Mouse (Mus musculus): ENCODE results near the gene Wdr78.

Gene Wdr78

DNA sequence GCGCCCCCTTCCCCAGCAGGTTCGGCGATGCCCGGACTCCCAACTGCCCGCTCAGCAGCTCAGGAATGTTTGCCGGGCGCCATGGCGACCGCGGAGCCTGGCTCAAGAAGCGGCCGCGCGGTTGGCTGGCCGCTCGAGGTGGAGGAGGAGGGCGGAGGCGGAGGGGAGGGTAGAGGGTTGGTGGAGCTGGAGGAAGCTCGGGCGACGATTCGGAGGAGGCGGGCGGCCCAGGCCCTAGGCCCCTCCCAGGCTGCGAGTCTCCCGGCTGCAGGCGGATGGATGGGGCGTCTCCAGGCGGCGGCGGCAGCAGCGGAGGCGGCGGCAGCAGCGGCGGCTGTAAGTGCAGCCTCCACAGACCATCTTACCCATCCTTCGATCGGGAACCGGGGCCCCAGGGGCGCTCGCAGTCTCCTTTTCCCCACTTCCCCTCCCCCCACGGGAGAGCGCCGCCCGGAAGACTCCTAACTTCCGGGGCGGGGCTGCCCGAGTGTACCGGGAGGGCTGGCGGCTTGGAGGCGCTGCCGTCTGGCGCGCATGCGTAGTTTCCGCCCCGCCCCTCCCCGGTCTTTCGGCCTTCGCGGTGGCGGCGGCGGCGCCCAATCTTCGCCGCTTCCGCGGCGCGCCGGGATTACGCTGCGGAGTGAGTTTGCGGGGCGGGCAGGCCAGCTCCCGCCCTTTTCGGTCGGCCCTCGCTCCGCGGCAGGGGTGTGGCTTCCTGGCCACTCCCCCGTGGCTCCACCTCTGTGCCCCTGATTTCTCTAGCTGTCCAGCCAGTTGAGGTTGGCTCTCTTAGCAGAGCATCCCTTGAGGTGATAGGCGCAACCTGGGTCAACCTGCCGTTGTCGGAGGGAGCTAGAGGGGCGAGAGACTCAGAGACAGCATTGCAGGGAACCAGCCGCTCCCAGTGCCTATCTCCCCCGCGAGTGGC, at the start of gene Wdr78, which contains the start of gene Mier1:
Gene Wdr78 (minus strand): TSS at position 372 of the 928 bp plus-strand sequence.
Gene Mier1 (plus strand): TSS at position 207 of the 928 bp plus-strand sequence.
- in situ Hi-C loops (cut with MboI; ENCODE audit: unreplicated experiment in 2 of 2), result loop anchor here in 1 of 2 experiments (25.0 kb wide), 2 partner anchors 1477 to 1927 kb away; partner anchors contain the start of gene Leprot

DNA sequence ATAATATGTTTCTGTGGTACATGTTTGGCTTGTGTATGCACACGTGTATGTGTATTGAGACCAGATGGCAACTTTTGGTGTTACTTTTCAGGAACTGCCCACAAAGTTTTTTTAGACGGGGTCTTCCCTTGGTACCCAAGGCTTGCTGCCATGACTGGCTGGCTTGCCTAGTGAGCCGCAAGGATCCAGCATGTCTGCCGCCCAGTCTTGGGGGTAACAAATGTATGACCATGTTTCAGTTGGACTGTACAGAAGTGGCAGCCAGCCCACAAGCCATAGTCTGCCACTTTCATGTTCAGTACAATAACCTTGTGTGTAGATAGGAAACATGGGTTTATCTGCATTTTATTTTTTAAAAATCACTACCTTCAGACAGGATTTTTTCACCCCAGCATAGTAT, 44.4 kb upstream of the Wdr78 start:
- in situ Hi-C loops (cut with MboI; ENCODE audit: unreplicated experiment in 2 of 2), result no loop called here

DNA sequence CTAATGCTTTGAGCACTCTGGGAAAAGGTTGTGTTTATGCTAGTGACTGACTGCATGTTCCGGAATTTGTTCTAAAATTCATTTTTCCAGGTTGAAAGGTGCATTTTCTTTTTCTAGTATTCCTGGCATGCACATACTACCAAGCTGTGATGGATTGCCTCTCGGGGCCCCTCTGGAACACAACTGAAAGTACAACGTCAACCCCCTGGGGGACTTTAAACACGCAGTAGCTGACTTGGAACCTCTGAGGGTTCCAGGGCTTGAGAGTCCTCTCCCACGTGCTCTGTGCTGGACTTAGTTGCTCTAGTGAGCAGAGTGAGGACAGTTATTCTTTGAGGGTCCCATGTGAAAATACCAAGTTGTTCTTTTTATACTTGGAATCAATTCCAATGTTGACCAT, 37.6 kb upstream of the Wdr78 start:
- in situ Hi-C loops (cut with MboI; ENCODE audit: unreplicated experiment in 2 of 2), result no loop called here

DNA sequence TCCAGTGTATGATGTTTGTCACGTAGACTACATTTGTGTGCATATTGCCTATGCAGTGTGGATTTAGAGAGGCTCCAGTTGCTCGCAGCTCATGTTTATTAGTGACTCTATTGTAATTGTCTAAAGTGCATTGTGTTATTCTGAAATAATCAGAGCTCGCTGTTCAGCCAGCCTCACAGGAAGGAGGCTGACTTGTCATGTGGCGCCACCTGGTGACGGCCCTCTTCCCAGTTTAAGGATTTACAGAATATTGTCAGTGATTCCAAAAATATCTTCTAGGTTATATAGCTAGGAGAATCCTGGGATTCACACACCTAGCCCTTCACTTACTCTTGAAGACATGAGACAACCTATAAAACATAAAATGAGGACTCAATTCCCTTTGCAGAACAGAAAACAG, 32.0 kb upstream of the Wdr78 start:
- in situ Hi-C loops (cut with MboI; ENCODE audit: unreplicated experiment in 2 of 2), result loop anchor here (5.0 to 25.0 kb wide), 7 partner anchors 159 to 922 kb away; no protein-coding TSS in a partner anchor

DNA sequence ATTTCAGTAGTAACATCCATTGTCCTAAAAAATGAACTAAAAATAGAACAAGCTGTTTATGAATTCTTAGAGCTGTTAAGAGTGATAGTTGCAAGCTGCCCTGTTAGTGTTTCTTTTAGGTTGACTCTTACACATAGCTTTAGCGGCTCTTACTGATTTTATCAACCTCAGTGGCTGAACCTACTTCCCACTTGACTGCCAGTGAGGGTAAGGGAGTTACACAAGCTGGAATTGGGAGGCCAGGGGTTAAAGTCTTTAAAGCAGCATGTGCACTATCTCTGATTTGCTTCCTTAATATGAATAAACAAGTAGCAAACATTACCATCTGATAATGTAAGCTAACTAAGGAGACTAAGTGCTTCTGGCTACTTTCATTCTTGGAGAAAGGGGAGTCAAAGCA, 22.6 kb upstream of the Wdr78 start:
- in situ Hi-C loops (cut with MboI; ENCODE audit: unreplicated experiment in 2 of 2), result loop anchor here (25.0 kb wide), 2 partner anchors 475 to 550 kb away; no protein-coding TSS in a partner anchor

DNA sequence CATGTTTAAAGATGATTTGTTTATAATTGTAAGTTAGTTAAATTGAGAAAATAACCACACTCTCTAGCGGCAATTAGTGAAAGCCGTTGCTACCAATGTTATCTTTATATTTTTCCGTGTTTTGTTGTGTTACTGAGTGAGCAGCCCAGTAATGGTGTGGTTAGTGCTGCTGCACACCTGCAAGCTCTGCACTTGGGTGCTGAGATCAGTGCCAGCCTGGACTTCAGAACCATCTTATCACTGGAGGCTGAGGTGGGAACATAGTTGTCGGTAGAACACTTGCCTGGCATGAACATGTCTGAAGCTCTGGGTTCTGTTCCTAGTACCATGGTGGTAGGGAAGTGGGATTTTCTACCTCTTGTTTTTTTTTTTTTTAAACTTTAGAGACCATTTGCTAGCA, 12.2 kb upstream of the Wdr78 start:
- in situ Hi-C loops (cut with MboI; ENCODE audit: unreplicated experiment in 2 of 2), result loop anchor here (10.0 to 25.0 kb wide), 3 partner anchors 464 to 622 kb away; no protein-coding TSS in a partner anchor

DNA sequence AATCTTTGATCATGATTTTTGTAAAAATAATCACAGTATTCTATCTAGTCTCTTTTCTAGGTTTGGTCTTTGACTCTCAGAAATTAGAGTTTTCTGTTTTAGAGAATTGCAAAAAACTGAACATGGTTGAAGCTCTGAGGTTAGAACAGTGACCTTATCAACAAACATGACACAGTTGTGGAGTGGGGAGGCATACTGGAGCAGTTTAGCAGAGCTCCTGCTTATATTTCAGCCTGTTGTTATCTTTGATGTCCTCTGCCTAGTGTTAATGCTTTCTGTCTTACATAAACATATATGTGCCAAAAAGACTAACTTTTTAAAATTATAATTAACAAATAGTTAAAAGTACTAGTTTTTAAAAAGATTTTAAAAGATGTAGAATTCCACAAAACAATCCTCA, 9.3 kb upstream of the Wdr78 start:
- in situ Hi-C loops (cut with MboI; ENCODE audit: unreplicated experiment in 2 of 2), result loop anchor here in 1 of 2 experiments (10.0 to 25.0 kb wide), 3 partner anchors 619 to 1936 kb away; partner anchors contain the start of gene Leprot

DNA sequence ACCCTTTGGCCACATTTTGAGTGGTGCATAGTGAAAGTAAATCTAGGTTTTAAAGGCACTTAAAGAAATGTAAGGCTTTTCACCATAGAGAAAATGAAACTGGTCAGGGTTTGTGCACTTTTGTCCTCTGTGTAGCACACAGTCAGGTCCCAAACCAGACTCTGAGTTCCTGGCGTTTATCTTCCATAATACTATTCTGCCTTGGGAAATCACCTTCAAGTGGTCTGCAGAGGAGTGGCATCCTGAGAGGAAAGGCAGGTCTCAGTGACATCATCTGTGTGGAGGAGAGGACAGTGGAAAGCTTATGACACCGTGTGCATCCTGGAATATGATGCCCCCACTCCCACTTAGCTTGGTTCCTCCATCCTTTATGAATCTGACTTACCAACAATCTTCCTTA, 8.7 kb upstream of the Wdr78 start:
- in situ Hi-C loops (cut with MboI; ENCODE audit: unreplicated experiment in 2 of 2), result loop anchor here in 1 of 2 experiments (10.0 to 25.0 kb wide), 3 partner anchors 618 to 1936 kb away; partner anchors contain the start of gene Leprot

DNA sequence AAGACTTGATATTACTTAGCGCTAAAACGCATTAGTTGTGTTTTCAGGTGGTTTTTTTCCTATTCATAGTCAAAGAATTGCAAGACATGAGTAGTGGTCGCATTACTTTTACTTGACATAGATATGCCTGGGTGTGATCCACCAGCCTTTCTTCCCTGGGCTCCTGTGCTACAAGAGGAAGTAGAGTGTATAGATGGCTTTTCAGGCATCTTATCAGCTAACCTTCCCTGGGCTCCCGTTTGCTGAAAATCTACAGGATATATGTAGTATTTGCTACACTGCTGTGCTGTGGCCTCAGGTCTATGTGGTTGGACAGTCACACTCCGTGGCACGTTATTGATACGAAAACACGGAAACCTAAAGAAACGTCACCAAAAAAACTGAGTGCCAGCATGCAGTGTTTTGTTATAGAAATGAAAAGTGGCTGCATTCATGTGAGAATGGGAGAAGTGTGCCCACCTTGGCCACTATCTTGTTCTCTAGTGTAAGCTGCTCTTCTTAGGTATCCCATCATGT, 6.6 kb upstream of the Wdr78 start:
- in situ Hi-C loops (cut with MboI; ENCODE audit: unreplicated experiment in 2 of 2), result loop anchor here in 1 of 2 experiments (10.0 to 25.0 kb wide), 3 partner anchors 616 to 1934 kb away; partner anchors contain the start of gene Leprot

DNA sequence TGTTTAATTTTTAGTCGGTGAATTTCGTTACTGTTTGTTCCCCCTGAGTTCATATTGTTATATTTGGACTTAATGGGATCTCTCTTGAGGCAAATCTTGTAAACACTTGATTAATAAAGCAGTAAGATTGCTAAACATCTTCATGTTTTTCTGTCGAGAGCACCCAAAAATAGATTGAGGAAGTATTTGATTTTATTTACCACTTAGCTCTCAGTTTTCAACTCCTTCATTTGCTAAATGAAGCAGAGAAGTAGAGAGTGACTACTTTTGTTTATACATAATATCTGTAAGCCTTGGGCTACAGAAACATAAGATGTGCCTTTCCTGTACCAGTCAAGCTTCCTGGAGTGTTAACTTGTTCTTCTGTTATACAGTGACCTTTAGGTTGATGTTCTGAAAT, 6.0 kb upstream of the Wdr78 start:
- in situ Hi-C loops (cut with MboI; ENCODE audit: unreplicated experiment in 2 of 2), result loop anchor here in 1 of 2 experiments (10.0 to 25.0 kb wide), 3 partner anchors 616 to 1933 kb away; partner anchors contain the start of gene Leprot

DNA sequence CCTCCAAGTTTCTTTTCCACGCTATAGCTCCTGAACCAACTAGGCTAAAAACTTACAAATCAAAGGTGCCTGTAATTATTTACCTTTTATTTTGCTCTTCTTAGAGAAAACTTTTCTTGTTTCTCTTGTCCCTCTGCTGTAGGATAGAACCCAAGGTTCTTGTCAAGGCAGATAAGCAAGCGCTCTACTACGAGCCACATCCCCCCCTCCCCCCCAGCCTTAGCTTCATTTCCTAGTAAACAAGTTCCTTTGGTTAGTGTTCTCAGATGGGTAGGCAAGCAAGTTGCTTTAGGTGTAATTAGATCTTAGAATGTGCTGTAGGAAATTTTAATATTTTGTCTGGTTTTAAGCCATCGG, 5.7 kb upstream of the Wdr78 start:
- in situ Hi-C loops (cut with MboI; ENCODE audit: unreplicated experiment in 2 of 2), result loop anchor here in 1 of 2 experiments (10.0 to 25.0 kb wide), 3 partner anchors 615 to 1933 kb away; partner anchors contain the start of gene Leprot

DNA sequence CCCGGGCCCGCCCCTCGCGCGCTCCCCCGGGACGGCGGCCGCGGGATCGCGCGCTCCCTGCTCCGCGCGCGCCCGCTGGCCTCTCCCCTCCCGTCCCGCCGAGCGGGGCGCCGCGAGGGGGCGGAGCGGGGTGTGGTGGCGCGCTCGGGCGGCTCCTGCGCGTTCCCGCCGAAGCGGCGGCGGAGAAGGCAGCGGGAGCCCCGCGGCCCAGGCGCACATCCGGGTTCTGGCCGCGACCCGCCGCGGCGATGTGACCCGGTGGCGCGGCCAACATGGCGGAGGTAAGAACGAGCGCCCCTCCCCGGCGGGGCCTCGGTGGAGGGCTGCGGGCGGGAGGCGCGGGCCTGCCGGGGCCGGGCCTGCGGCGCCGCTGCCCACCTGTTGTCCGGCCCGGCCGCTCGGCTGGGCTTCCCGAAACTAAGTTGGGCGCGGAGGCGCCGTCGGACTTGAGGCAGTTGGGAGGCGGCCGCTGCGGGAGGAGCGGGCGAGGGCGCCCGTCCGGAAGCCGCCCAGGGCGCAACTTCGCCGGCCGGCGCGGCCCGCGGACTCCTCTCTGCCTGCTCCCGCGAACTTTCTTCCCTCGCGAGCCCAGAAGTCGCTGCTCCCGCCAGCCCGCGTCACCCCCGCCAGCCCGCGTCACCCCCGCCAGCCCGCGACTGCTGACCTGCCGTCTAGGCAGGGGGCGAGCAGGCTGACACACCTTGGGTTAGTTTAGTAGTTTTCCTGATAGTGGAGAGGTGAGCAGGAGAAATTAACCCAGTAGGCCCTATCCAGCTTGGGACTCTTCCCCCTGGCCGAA, 5.1 kb upstream of the Wdr78 start:
- in situ Hi-C loops (cut with MboI; ENCODE audit: unreplicated experiment in 2 of 2), result loop anchor here in 1 of 2 experiments (10.0 to 25.0 kb wide), 3 partner anchors 615 to 1932 kb away; partner anchors contain the start of gene Leprot

DNA sequence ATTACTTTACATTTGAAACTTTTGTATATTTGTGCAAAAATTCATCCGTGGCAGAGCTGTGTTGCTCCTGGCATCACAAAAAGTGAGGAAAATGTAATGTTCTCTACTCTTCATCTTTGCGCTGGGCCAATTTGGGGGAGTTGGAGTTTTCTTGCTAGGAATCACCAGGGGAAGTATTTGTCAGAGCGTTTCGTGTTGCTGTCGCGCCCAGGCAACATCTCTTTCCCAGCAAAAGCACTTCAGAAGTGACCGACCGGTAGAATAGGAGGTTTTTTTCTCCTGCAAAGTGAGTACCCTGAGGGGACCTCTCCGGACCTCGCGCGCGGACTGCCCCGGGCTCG, 4.5 kb upstream of the Wdr78 start:
- in situ Hi-C loops (cut with MboI; ENCODE audit: unreplicated experiment in 2 of 2), result loop anchor here in 1 of 2 experiments (25.0 kb wide), 2 partner anchors 1482 to 1932 kb away; partner anchors contain the start of gene Leprot

DNA sequence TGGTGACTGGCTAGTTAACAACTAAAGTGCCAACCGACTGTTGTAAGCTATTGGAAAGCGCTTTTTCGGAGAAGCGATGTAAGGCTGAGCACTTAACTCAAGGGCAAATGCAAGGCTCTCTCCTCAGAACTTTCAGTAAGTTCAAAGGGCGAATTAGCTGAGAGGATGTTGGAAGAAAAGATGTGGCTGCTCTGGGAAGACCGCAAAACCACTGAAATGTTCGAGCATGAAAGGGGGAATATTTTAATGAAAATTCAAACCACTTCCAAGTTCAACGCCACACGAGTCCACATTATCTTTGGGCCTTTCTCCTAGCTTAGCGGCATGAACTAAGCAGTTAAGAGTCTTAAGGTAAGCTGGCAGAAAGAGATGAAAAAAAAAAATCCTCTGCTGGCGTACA, 953 bp downstream of the Wdr78 start:
- in situ Hi-C loops (cut with MboI; ENCODE audit: unreplicated experiment in 2 of 2), result loop anchor here in 1 of 2 experiments (25.0 kb wide), 2 partner anchors 1476 to 1926 kb away; partner anchors contain the start of gene Leprot

DNA sequence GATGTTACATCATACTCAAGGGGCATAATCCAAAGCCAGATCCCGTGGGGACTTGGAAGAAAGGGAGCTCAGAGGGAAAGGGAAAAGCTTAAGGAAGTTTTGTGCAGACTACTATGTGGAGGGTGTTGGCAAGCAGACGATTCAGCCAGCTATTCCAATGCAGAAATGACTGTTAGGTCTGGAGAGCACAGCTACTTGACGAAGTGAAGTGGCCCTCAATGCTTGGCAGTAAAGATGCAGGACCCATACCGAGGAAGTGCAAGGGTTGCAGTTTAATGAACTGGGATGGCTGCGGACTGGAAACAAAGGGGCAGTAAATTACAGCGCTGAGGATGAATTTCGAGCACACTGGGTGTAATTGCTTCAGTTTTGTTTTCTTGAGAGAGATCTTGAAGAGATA, 1.7 kb downstream of the Wdr78 start:
- in situ Hi-C loops (cut with MboI; ENCODE audit: unreplicated experiment in 2 of 2), result loop anchor here in 1 of 2 experiments (25.0 kb wide), 2 partner anchors 1475 to 1925 kb away; partner anchors contain the start of gene Leprot

DNA sequence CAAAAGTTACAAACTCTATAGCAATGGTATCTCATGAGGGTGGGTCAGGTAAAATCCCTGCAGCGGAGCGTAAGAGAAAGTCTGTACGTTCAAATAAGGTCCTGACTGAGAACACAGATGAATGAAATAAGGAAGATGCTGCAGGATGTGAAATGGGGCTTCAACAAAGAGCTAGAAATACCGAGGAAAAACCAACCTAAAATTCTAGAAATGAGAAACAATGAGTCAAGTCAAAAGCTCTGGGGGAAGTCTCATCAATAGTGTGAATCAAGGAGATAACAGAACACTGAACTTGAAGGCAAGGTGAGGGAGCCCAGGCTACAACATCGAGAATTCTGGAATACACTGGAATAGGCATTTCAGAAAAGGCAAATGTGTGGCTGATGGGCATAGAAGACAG, 15.8 kb downstream of the Wdr78 start:
- in situ Hi-C loops (cut with MboI; ENCODE audit: unreplicated experiment in 2 of 2), result no loop called here

DNA sequence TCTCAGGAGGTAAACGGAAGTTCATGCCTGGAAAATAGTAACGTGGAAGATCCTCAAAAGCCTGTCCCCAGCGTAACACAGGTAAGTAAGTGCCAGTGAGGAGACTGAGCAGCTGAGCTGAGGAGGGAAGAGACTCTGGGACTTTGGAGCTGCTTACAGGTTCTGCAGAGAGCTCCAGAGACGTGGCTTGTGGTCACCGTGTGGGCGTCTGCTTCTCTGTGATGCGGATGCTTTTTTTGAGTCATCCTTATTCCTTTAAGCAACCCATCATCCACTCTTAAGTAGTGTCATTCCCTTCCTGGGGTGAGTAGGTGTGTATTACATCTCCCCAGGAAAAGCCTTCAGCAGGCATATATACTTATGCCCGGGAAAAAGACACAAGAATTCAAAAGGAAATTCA, 18.4 kb downstream of the Wdr78 start:
- in situ Hi-C loops (cut with MboI; ENCODE audit: unreplicated experiment in 2 of 2), result no loop called here

DNA sequence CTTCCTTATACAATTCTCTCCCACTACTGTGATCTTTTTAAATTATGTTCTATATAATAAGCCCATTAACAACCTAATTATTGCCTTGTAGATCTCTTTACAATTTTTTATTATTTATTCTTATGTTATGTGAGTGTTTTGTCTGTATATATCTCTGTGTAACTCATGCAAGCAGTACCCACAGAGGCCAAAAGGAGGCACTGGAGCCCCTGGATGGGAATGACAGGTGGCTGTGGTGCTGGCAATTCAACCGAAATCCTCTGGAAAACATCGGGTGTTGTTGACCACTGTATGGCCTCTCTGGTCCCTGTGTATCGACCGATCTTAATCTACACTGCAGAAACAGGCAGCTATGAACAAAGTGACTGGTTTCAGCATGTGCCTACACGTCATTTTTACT, 29.1 kb downstream of the Wdr78 start:
- in situ Hi-C loops (cut with MboI; ENCODE audit: unreplicated experiment in 2 of 2), result no loop called here

DNA sequence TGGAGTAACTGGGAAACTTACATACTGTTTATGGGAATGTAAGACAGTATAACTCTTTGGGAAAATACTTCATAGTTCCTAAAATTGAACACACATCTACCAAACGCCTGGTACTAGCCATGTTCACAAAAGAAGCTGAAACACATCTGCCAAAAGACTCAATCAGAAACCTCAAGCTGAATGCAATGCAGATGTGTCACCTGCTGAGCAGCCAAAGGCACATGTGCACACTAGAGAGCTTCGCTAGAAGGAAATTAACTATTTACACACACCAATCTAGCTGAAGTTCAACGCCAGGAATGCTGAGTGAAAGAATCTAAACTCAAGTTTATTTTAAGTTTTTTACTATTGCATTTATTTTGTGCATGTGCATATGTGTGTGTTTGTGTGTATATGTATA, 43.7 kb downstream of the Wdr78 start:
- in situ Hi-C loops (cut with MboI; ENCODE audit: unreplicated experiment in 2 of 2), result no loop called here

Measured in v-Abl transformed pro-B cells (cell line).